Mouse (Mus musculus): ENCODE measurements around the gene Lgi1. TPM values are rescaled to one million over a fixed set of nuclear protein-coding genes. Genes with fewer than 3 reads are reported as not detected.

The Lgi1 gene
- polyA plus RNA-seq, 1 experiment = 0.28 TPM

GRCm38 (mm10) chr19:38232087-38232486 lies 32.2 kb upstream of the Lgi1 start:
- WGBS = 14% methylated on average over 8 of the region's 8 CpGs
- 0 out of 2 replicates have a peak, but pooled peaks cover 1% of the 10 kb centered on the region for H3K27me3 ChIP-seq (replicated peaks; ENCODE audit: control insufficient read depth, insufficient read depth, low read length)
- no peaks in the 10 kb centered on the region for H3K4me1 ChIP-seq (ENCODE audit: control insufficient read depth, insufficient read depth, low read length)
- no peaks in the 10 kb centered on the region for H3K36me3 ChIP-seq (ENCODE audit: control insufficient read depth, insufficient read depth, low read length)
- no peak overlapping the region for H3K27ac ChIP-seq (ENCODE audit: insufficient read depth, low read depth, low read length)
- H3K4me3 ChIP-seq (ENCODE audit: insufficient read depth, low read depth, low read length) = no peak overlapping the region
- peak; percentile 55 for DNase-seq
- no peak for TF ChIP-seq POLR2A (IDR thresholded peaks at IDR 0.05; ENCODE audit: low read depth, low read length)
- no peak for TF ChIP-seq CTCF (conservative IDR thresholded peaks at IDR 0.05; ENCODE audit: insufficient read depth, insufficient read length, low read depth, low read length)

- Histone ChIP-seq H3K4me1 (ENCODE audit: control insufficient read depth, insufficient read depth, low read length) (no peaks in the 10 kb centered on the region), H3K36me3 (ENCODE audit: control insufficient read depth, insufficient read depth, low read length) (no peaks in the 10 kb centered on the region), H3K4me3 (ENCODE audit: insufficient read depth, low read depth, low read length) (no peak overlapping the region), H3K27me3 (replicated peaks; ENCODE audit: control insufficient read depth, insufficient read depth, low read length) (0 out of 2 replicates have a peak, but pooled peaks cover 1% of the 10 kb centered on the region), H3K27ac (ENCODE audit: insufficient read depth, low read depth, low read length) (no peak overlapping the region)
- no peak for DNase-seq
- 8% methylated on average over 4 of the region's 4 CpGs for WGBS
- TF ChIP-seq POLR2A (IDR thresholded peaks at IDR 0.05; ENCODE audit: low read depth, low read length) (no peak), CTCF (conservative IDR thresholded peaks at IDR 0.05; ENCODE audit: insufficient read depth, insufficient read length, low read depth, low read length) (no peak)
Measured at GRCm38 (mm10) chr19:38232516-38232915, 31.8 kb upstream of the Lgi1 start.

- 61% methylated on average over 5 of the region's 5 CpGs for WGBS
- no peaks in the 10 kb centered on the region for H3K4me1 ChIP-seq (ENCODE audit: control insufficient read depth, insufficient read depth, low read length)
- H3K27me3 ChIP-seq (replicated peaks; ENCODE audit: control insufficient read depth, insufficient read depth, low read length) = 0 out of 2 replicates have a peak, but pooled peaks cover 1% of the 10 kb centered on the region
- H3K36me3 ChIP-seq (ENCODE audit: control insufficient read depth, insufficient read depth, low read length) = no peaks in the 10 kb centered on the region
- H3K4me3 ChIP-seq (ENCODE audit: insufficient read depth, low read depth, low read length) = no peak overlapping the region
- TF ChIP-seq CTCF (conservative IDR thresholded peaks at IDR 0.05; ENCODE audit: insufficient read depth, insufficient read length, low read depth, low read length) (no peak), POLR2A (IDR thresholded peaks at IDR 0.05; ENCODE audit: low read depth, low read length) (no peak)
- DNase-seq = no peak
- H3K27ac ChIP-seq (ENCODE audit: insufficient read depth, low read depth, low read length) = no peak overlapping the region
Measured at GRCm38 (mm10) chr19:38236526-38236925, 27.8 kb upstream of the Lgi1 start.

- 41% methylated on average over 3 of the region's 3 CpGs for WGBS
- DNase-seq = no peak
- TF ChIP-seq POLR2A (IDR thresholded peaks at IDR 0.05; ENCODE audit: low read depth, low read length) = no peak
- TF ChIP-seq CTCF (conservative IDR thresholded peaks at IDR 0.05; ENCODE audit: insufficient read depth, insufficient read length, low read depth, low read length) = no peak
Measured at GRCm38 (mm10) chr19:38237834-38238212, 26.5 kb upstream of the Lgi1 start.

GRCm38 (mm10) chr19:38238213-38238951 lies 26.0 kb upstream of the Lgi1 start:
- no peaks in the 10 kb centered on the region for H3K4me1 ChIP-seq (ENCODE audit: control insufficient read depth, insufficient read depth, low read length)
- H3K36me3 ChIP-seq (ENCODE audit: control insufficient read depth, insufficient read depth, low read length) = no peaks in the 10 kb centered on the region
- 61% methylated on average over 12 of the region's 12 CpGs for WGBS
- no peaks in the 10 kb centered on the region for H3K27me3 ChIP-seq (replicated peaks; ENCODE audit: control insufficient read depth, insufficient read depth, low read length)
- TF ChIP-seq CTCF (conservative IDR thresholded peaks at IDR 0.05; ENCODE audit: insufficient read depth, insufficient read length, low read depth, low read length) = no peak
- no peak for TF ChIP-seq POLR2A (IDR thresholded peaks at IDR 0.05; ENCODE audit: low read depth, low read length)
- H3K27ac ChIP-seq (ENCODE audit: insufficient read depth, low read depth, low read length) = no peak overlapping the region
- no peak for DNase-seq
- no peak overlapping the region for H3K4me3 ChIP-seq (ENCODE audit: insufficient read depth, low read depth, low read length)

More at GRCm38 (mm10) chr19:38237834-38238212, 26.5 kb upstream of the Lgi1 start:
- H3K27ac ChIP-seq (ENCODE audit: insufficient read depth, low read depth, low read length) = no peak overlapping the region
- no peak overlapping the region for H3K4me3 ChIP-seq (ENCODE audit: insufficient read depth, low read depth, low read length)
- no peaks in the 10 kb centered on the region for H3K4me1 ChIP-seq (ENCODE audit: control insufficient read depth, insufficient read depth, low read length)
- H3K27me3 ChIP-seq (replicated peaks; ENCODE audit: control insufficient read depth, insufficient read depth, low read length) = no peaks in the 10 kb centered on the region
- no peaks in the 10 kb centered on the region for H3K36me3 ChIP-seq (ENCODE audit: control insufficient read depth, insufficient read depth, low read length)

- Histone ChIP-seq H3K4me1 (ENCODE audit: control insufficient read depth, insufficient read depth, low read length) (no peaks in the 10 kb centered on the region), H3K27me3 (replicated peaks; ENCODE audit: control insufficient read depth, insufficient read depth, low read length) (no peaks in the 10 kb centered on the region; the same call in 1 of the 2 replicates), H3K4me3 (ENCODE audit: insufficient read depth, low read depth, low read length) (no peak overlapping the region), H3K36me3 (ENCODE audit: control insufficient read depth, insufficient read depth, low read length) (no peaks in the 10 kb centered on the region), H3K27ac (ENCODE audit: insufficient read depth, low read depth, low read length) (no peak overlapping the region)
- WGBS = 86% methylated on average over 8 of the region's 8 CpGs
- no peak for DNase-seq
- TF ChIP-seq POLR2A (IDR thresholded peaks at IDR 0.05; ENCODE audit: low read depth, low read length) = no peak
- TF ChIP-seq CTCF (conservative IDR thresholded peaks at IDR 0.05; ENCODE audit: insufficient read depth, insufficient read length, low read depth, low read length) = no peak
Measured at GRCm38 (mm10) chr19:38242314-38242852, 22.0 kb upstream of the Lgi1 start.

- Histone ChIP-seq H3K27me3 (replicated peaks; ENCODE audit: control insufficient read depth, insufficient read depth, low read length) (no peaks in the 10 kb centered on the region; the same call in 1 of the 2 replicates), H3K4me3 (ENCODE audit: insufficient read depth, low read depth, low read length) (no peak overlapping the region), H3K4me1 (ENCODE audit: control insufficient read depth, insufficient read depth, low read length) (no peaks in the 10 kb centered on the region), H3K27ac (ENCODE audit: insufficient read depth, low read depth, low read length) (no peak overlapping the region), H3K36me3 (ENCODE audit: control insufficient read depth, insufficient read depth, low read length) (no peaks in the 10 kb centered on the region)
- DNase-seq = no peak
- TF ChIP-seq POLR2A (IDR thresholded peaks at IDR 0.05; ENCODE audit: low read depth, low read length) = no peak
- no peak for TF ChIP-seq CTCF (conservative IDR thresholded peaks at IDR 0.05; ENCODE audit: insufficient read depth, insufficient read length, low read depth, low read length)
- 69% methylated on average over 8 of the region's 8 CpGs for WGBS
Measured at GRCm38 (mm10) chr19:38244748-38245147, 19.6 kb upstream of the Lgi1 start.
